Mouse (Mus musculus): ENCODE measurements around the gene Atp2c2. TPM values are rescaled to one million over a fixed set of nuclear protein-coding genes. Genes with fewer than 3 reads are reported as not detected.

The Atp2c2 gene
- polyA plus RNA-seq, 1 experiment, result 1.1 TPM

GRCm38 (mm10) chr8:119787341-119787740 is 87.5 kb downstream of the Atp2c2 start:
- TF ChIP-seq POLR2A (IDR thresholded peaks at IDR 0.05; ENCODE audit: extremely low read depth, insufficient read depth, low read length) (no peak), CTCF (IDR thresholded peaks at IDR 0.05; ENCODE audit: extremely low read depth, insufficient read depth, low read length) (no peak)
- Histone ChIP-seq H3K4me3 (ENCODE audit: insufficient read depth, low read length) (no peak overlapping the region), H3K4me1 (ENCODE audit: control insufficient read depth, insufficient read depth, low read length) (no peaks in the 10 kb centered on the region), H3K27ac (ENCODE audit: insufficient read depth, low read length) (no peak overlapping the region)

GRCm38 (mm10) chr8:119788607-119789381 is 89.0 kb downstream of the Atp2c2 start:
- no peak overlapping the region for H3K27ac ChIP-seq (ENCODE audit: insufficient read depth, low read length)
- H3K4me3 ChIP-seq (ENCODE audit: insufficient read depth, low read length), result no peak overlapping the region
- TF ChIP-seq POLR2A (IDR thresholded peaks at IDR 0.05; ENCODE audit: extremely low read depth, insufficient read depth, low read length) (no peak), CTCF (IDR thresholded peaks at IDR 0.05; ENCODE audit: extremely low read depth, insufficient read depth, low read length) (no peak)

GRCm38 (mm10) chr8:119789581-119789980 is 89.8 kb downstream of the Atp2c2 start:
- Histone ChIP-seq H3K27ac (ENCODE audit: insufficient read depth, low read length) (no peak overlapping the region), H3K4me3 (ENCODE audit: insufficient read depth, low read length) (no peak overlapping the region), H3K4me1 (ENCODE audit: control insufficient read depth, insufficient read depth, low read length) (no peaks in the 10 kb centered on the region)
- TF ChIP-seq CTCF (IDR thresholded peaks at IDR 0.05; ENCODE audit: extremely low read depth, insufficient read depth, low read length), result no peak
- TF ChIP-seq POLR2A (IDR thresholded peaks at IDR 0.05; ENCODE audit: extremely low read depth, insufficient read depth, low read length), result no peak

More at GRCm38 (mm10) chr8:119788607-119789381, 89.0 kb downstream of the Atp2c2 start:
- no peaks in the 10 kb centered on the region for H3K4me1 ChIP-seq (ENCODE audit: control insufficient read depth, insufficient read depth, low read length)

DNA sequence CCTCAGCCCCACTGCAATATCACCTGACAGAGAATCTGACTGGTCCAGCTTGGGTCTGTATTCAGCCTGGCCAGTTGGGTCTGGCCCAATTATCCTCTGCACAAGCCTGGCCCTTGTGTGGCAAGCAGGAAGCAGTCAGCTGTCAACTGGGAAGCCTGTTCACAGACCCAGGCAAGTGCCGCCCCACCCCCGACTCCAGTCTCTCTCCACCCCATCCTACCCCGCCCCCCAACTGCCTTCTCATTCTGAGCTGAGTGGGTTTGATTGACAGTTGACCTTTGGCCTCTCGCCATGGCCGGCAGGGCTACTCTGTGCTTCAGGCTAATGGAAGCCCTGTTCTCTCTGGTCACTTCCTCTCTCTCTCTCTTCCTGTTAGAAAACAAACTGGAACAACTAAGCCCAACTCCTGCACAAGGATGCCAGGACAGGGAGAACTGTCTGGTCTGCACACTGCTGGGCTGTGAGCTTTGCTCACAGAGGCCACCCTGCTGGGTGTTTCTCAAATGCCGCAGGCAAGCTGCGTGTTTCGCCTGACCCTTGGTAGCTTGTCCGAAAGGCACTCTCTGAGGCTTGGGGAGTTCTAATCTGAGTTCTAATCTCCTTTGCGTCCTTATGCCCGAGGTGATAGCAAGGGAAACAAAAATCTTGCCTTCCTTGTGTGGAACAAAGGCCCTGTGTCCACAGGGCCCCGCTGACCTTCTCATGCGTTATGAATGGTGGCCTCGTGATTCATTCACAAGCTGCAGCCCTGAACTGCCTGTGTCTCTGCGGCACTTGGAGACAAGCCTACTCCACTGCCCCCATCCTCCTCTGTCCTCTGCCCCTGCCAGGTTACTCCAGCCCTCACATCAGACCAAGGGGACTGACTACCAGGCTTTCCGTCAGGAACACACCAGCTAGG is 92.2 kb downstream of the Atp2c2 start:
- Histone ChIP-seq H3K4me1 (ENCODE audit: control insufficient read depth, insufficient read depth, low read length) (no peaks in the 10 kb centered on the region), H3K4me3 (ENCODE audit: insufficient read depth, low read length) (no peak overlapping the region), H3K27ac (ENCODE audit: insufficient read depth, low read length) (no peak overlapping the region)
- TF ChIP-seq CTCF (IDR thresholded peaks at IDR 0.05; ENCODE audit: extremely low read depth, insufficient read depth, low read length) (no peak), POLR2A (IDR thresholded peaks at IDR 0.05; ENCODE audit: extremely low read depth, insufficient read depth, low read length) (no peak)

- H3K4me1 ChIP-seq (ENCODE audit: control insufficient read depth, insufficient read depth, low read length), result peaks cover 3% of the 10 kb centered on the region
- no peak overlapping the region for H3K27ac ChIP-seq (ENCODE audit: insufficient read depth, low read length)
- TF ChIP-seq POLR2A (IDR thresholded peaks at IDR 0.05; ENCODE audit: extremely low read depth, insufficient read depth, low read length) (no peak), CTCF (IDR thresholded peaks at IDR 0.05; ENCODE audit: extremely low read depth, insufficient read depth, low read length) (no peak)
- no peak overlapping the region for H3K4me3 ChIP-seq (ENCODE audit: insufficient read depth, low read length)
Measured at GRCm38 (mm10) chr8:119794689-119795088, 94.9 kb downstream of the Atp2c2 start.

DNA sequence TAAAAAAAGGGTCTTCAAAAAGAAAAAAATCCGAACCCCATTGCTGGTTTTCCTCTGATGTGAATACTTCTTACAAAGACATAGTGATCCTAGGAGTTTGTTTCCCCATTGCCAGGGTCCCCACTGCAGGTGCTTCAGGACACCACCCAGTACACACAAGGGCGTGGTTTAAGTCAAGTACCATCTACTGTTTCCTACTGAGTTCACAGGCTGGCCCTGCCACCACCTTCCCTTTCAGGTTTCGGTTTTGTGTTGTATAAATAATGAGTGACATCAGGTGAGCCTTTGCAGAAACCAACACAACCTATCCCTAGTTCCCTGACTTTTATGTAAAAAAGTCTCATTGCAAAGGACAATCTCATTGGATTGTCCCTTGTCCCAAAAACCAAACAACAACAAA is 95.8 kb downstream of the Atp2c2 start:
- Histone ChIP-seq H3K27ac (ENCODE audit: insufficient read depth, low read length) (no peak overlapping the region), H3K4me3 (ENCODE audit: insufficient read depth, low read length) (no peak overlapping the region), H3K4me1 (ENCODE audit: control insufficient read depth, insufficient read depth, low read length) (peaks cover 3% of the 10 kb centered on the region)
- TF ChIP-seq POLR2A (IDR thresholded peaks at IDR 0.05; ENCODE audit: extremely low read depth, insufficient read depth, low read length) (no peak), CTCF (IDR thresholded peaks at IDR 0.05; ENCODE audit: extremely low read depth, insufficient read depth, low read length) (no peak)

GRCm38 (mm10) chr8:119798170-119798964 is 98.6 kb downstream of the Atp2c2 start:
- TF ChIP-seq POLR2A (IDR thresholded peaks at IDR 0.05; ENCODE audit: extremely low read depth, insufficient read depth, low read length), result 0 out of 2 replicates have a peak, but pooled peaks have one; percentile 5
- no peak for TF ChIP-seq CTCF (IDR thresholded peaks at IDR 0.05; ENCODE audit: extremely low read depth, insufficient read depth, low read length)
- no peak overlapping the region for H3K4me3 ChIP-seq (ENCODE audit: insufficient read depth, low read length)
- H3K27ac ChIP-seq (ENCODE audit: insufficient read depth, low read length), result peak overlapping the region; percentile 47; the same call in 1 of the 2 replicates
- H3K4me1 ChIP-seq (ENCODE audit: control insufficient read depth, insufficient read depth, low read length), result peaks cover 6% of the 10 kb centered on the region

GRCm38 (mm10) chr8:119798965-119799264 is 99.1 kb downstream of the Atp2c2 start:
- TF ChIP-seq POLR2A (IDR thresholded peaks at IDR 0.05; ENCODE audit: extremely low read depth, insufficient read depth, low read length), result no peak
- TF ChIP-seq CTCF (IDR thresholded peaks at IDR 0.05; ENCODE audit: extremely low read depth, insufficient read depth, low read length), result no peak
- H3K4me3 ChIP-seq (ENCODE audit: insufficient read depth, low read length), result no peak overlapping the region
- peak overlapping the region; percentile 47 for H3K27ac ChIP-seq (ENCODE audit: insufficient read depth, low read length)

GRCm38 (mm10) chr8:119801168-119801567 is 101.4 kb downstream of the Atp2c2 start:
- H3K4me3 ChIP-seq (ENCODE audit: insufficient read depth, low read length), result no peak overlapping the region
- H3K27ac ChIP-seq (ENCODE audit: insufficient read depth, low read length), result no peak overlapping the region
- peaks cover 9% of the 10 kb centered on the region for H3K4me1 ChIP-seq (ENCODE audit: control insufficient read depth, insufficient read depth, low read length)
- TF ChIP-seq CTCF (IDR thresholded peaks at IDR 0.05; ENCODE audit: extremely low read depth, insufficient read depth, low read length) (no peak), POLR2A (IDR thresholded peaks at IDR 0.05; ENCODE audit: extremely low read depth, insufficient read depth, low read length) (no peak)

More at GRCm38 (mm10) chr8:119798965-119799264, 99.1 kb downstream of the Atp2c2 start:
- peaks cover 6% of the 10 kb centered on the region for H3K4me1 ChIP-seq (ENCODE audit: control insufficient read depth, insufficient read depth, low read length)
